Mouse (Mus musculus): ENCODE measurements around the gene Mkrn2os. TPM values are rescaled to one million over a fixed set of nuclear protein-coding genes. Genes with fewer than 3 reads are reported as not detected.
"Not testable (repeated sequence)": the region's sequence is repeated elsewhere in the genome, so short reads cannot be mapped to it uniquely, and the experiment has no call there.

Gene Mkrn2os
- under 1 TPM; 0.39 to 0.40 TPM for total RNA-seq (2021)
- long read RNA-seq, experiment 1, partial matches to known transcripts = 0 of 1 reads
- long read RNA-seq, experiment 1, other reads (novel, unspliced or antisense) = 1 of 1 reads
- long read RNA-seq, experiment 2 = 0 reads

- no peak for DNase-seq
Observed at GRCm38 (mm10) chr6:115592458-115592857, at the start of gene Mkrn2os. Gene Mkrn2os, minus strand, starts transcription at chr6:115592576.

- DNase-seq = not testable (repeated sequence)
Observed at GRCm38 (mm10) chr6:115638188-115638587, 45.8 kb upstream of the Mkrn2os start.

- DNase-seq = no peak
Observed at GRCm38 (mm10) chr6:115634015-115634414, 41.6 kb upstream of the Mkrn2os start.

GRCm38 (mm10) chr6:115631056-115631795, 38.9 kb upstream of the Mkrn2os start:
- no peak for DNase-seq

DNA sequence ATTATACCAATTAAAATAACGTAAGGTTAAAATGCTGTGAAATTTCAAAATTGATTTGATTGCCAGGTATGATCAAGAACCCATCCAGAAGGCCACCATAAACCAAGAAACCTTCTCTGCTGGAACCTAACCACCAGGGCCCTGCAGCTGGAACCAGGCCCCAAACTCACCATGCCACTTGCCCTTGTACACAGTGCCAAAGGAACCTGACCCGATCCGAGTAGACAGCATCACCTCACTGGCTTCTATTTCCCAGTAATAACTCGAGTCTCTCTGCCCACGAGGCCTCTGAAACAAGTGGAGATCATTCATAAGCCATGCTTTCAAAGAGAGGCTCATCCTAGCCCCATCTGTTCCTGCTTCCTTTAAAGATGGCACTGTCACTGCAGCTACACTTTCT, 33.7 kb upstream of the Mkrn2os start:
- DNase-seq = no peak

DNA sequence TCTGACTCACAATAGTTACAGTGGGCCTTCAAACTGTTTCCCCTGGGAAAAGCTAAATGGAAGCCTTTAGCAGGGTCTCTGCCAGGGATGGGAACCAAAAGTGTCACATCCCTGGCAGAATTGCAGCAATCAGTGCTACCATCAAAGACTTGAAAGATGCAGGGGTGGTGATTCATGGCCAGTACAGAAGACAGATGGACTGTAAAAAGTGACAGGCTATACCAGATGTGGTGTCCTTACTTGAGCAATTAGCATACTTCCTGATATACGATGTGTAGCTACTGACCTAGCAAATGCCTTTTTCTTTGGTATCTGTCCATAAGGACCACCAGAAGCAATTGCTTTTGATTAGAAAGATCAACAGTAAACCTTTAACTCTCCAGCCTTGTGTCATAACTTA, 28.6 kb upstream of the Mkrn2os start:
- DNase-seq = no peak

DNA sequence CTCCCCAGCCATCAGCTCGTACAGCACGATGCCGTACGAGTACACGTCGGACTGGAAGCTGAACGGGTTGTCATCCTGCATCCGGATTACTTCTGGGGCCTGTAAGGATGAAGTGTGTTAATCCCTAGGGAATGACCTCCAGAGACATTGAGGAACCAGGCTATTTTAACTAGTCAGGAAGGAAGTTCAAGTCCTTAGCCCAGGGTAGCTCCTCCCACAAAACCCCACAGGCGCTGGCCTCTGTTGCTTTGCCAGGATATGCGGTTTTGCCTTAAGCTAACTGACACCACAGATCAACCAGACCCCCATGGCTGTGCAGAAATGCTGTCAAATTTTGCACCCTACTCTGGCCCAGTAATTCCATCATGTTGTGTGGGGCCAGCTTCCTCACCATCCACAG, 27.4 kb upstream of the Mkrn2os start:
- DNase-seq = peak in 1 of 2 experiments; percentile 61

GRCm38 (mm10) chr6:115615983-115616382, 23.6 kb upstream of the Mkrn2os start:
- DNase-seq = no peak

DNA sequence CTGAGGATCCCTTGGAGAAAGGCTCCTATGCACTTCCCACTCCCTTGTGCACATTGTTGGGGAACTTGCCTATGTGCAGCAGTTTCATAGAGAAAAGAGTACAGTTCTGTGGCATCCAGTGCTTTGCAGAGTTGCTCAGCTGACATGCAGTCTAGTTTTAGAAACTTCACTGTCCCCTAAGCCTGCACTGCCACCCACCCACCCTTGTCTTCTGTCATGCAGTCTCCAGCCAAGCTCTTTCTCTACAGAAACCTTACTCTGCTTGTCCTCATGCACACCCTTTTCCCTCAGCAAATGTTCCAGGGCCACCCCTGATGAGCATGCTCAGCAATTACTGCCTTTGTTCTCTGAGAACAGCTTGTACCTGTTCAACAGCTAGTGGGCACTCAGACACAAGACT, 21.4 kb upstream of the Mkrn2os start:
- no peak for DNase-seq

- DNase-seq = no peak
Observed at GRCm38 (mm10) chr6:115610301-115610700, 17.9 kb upstream of the Mkrn2os start.

- peak in 1 of 2 experiments; percentile 39 for DNase-seq
Observed at GRCm38 (mm10) chr6:115609121-115609520, 16.7 kb upstream of the Mkrn2os start.

- DNase-seq = no peak
Observed at GRCm38 (mm10) chr6:115607429-115607828, 15.1 kb upstream of the Mkrn2os start.

DNA sequence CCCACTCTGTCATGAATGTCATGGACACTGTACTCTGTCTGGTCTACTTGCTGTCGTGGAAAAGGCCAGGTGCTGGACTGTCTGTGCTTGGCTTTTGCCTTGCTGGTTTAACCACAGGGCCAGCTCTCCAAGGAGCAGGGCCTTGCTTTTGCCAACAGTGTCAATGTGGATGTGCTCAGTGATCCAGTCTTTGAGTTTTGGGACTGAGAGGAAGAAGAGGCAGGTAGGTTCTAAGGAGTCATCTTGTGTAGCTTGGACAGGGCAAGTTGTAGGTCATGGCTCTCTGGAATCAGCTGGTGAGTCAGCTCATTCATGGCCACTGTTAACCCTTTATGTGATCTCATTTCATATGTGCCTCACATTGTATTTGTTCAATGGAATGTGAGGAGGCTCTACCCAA, 14.1 kb upstream of the Mkrn2os start:
- no peak for DNase-seq

- DNase-seq = peak; percentile 80 to 90
Observed at GRCm38 (mm10) chr6:115601715-115602523, 9.5 kb upstream of the Mkrn2os start, which contains the start of gene Mkrn2. Gene Mkrn2, plus strand, starts transcription at chr6:115601902.

DNA sequence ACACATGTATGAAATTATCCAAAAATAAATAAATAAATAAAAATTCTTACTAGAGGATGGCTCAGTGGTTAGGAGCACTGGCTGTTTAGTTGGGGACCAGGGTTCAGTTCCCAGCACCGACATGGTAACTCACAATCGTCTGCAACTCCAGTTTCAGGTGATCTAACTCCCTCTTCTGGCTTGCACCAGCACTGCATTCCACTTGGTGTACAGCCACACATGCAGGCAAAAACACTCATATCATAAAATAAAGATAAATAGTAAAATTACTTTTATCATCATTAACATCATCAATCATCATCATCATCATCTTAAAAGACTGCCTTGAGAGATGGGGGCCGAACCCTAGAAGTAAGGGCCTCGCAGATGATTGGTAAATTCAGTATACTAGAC, 8.9 kb upstream of the Mkrn2os start:
- no peak for DNase-seq

- no peak for DNase-seq
Observed at GRCm38 (mm10) chr6:115595667-115596066, 3.3 kb upstream of the Mkrn2os start.

- DNase-seq = no peak
Observed at GRCm38 (mm10) chr6:115594463-115594862, 2.1 kb upstream of the Mkrn2os start.

DNA sequence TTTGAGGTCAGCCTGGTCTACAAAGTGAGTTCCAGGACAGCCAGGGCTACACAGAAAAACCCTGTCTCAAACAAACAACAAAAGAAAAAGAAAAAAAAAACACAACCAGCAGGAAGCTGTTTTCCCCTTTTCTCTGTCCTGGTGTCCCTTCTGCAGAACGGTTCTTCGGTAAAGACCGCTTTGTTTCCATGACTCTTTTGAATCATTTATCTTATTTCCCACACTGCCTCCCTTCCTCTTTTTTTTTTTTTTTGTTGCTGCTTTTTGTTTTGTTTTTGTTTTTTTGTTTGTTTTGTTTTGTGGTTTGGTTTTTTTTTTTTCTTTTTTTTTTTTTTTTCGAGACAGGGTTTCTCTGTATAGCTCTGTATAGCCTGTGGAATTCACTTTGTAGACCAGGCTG, 876 bp upstream of the Mkrn2os start:
- no peak for DNase-seq

DNA sequence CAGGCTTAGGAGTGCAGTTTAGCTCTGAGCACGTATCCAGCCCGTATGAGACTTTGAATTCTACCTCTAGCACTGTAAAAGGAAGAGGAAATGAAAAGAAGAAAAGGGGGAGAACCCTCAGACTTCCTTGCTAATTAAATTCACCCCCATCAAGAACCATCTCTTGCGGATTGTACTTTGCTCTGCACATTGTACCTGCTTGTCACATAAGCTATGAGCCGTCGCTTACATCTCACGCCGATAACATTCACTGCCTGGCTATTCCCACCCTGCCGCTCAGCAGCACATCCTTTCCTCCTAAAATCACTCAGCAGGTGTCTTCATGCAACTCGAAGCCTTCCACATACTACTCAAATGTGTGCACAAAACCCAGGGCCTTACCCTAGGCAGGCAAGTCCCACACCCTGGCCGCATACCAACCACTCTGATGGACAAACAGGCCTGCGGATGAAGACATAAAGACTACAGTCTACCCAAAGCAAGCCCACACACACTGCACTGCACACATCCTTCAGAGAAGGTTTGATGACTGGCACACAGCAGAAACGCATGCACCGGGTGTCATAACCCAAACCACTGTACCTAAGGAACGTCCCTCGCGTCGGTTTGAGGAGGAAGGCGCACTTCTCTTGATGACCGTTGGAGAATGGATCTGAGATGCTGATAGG, 550 bp downstream of the Mkrn2os start:
- DNase-seq = no peak

DNA sequence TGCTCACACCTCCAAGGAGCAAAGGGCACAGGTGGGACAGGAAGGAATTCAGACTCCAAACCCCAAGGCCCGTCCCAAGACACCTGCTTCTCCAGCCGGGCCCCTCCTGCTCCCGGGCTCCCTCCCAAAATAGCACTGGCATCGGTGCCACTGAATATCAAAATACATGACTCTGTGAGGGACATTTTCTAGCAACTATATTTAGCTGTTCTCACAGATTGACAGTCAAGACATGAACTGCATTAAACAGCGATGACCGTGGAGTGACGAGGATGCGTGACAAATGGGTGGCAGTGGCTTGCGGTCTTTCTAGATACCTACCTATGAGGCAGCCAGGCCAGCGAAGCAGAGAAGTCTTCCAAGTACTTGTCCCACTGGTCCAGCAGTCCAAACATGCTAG, 6.1 kb downstream of the Mkrn2os start:
- DNase-seq = peak; percentile 44 to 45

DNA sequence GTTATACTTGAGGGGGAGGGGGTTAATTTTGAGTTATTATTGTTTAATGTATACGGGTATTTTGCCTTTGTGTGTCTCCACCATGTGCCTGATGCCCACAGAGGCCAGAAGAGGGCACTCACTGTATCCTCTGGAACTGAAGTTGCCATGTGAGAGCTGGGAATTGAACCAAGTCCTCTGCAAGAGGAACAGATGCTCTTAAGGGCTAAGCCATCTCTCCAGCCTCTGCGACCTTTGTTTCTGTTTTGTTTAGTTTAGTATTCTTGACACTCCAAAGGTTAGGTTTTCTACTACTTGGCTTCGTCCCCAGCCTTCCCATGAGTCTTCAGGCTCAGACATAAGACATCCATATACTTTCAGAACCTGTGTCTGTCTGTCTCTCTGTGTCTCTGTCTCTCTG, 8.2 kb downstream of the Mkrn2os start:
- no peak for DNase-seq

GRCm38 (mm10) chr6:115583430-115584125, 8.8 kb downstream of the Mkrn2os start:
- DNase-seq = no peak

Measured in heart, adult 18-20 months (tissue).